Mouse (Mus musculus) telencephalon, adult 2 months (tissue): ENCODE measurements around the gene Cdkn1b.

Experiments
- DNase-seq: peaks from one replicate; pipeline ENCODE4 v3.0.0-alpha.2; 2011; ENCODE audit warnings: low read depth, low spot score

The Cdkn1b gene

GRCm38 (mm10) chr6:134929926-134930325, 9.7 kb downstream of the Cdkn1b start:
- DNase-seq = no peak

GRCm38 (mm10) chr6:134930383-134930782, 10.2 kb downstream of the Cdkn1b start:
- no peak for DNase-seq

- DNase-seq = no peak
These were observed 10.9 kb downstream of the Cdkn1b start for GRCm38 (mm10) chr6:134931146-134931545.

- no peak for DNase-seq
These were observed 12.4 kb downstream of the Cdkn1b start for GRCm38 (mm10) chr6:134932486-134933206.

- DNase-seq = no peak
These were observed 13.0 kb downstream of the Cdkn1b start for GRCm38 (mm10) chr6:134933207-134933558.

- DNase-seq = no peak
These were observed 14.1 kb downstream of the Cdkn1b start for GRCm38 (mm10) chr6:134934305-134934704.

GRCm38 (mm10) chr6:134939781-134940180, 19.6 kb downstream of the Cdkn1b start:
- no peak for DNase-seq

- no peak for DNase-seq
These were observed 23.7 kb downstream of the Cdkn1b start for GRCm38 (mm10) chr6:134943759-134944407.

- no peak for DNase-seq
These were observed 25.9 kb downstream of the Cdkn1b start for GRCm38 (mm10) chr6:134946054-134946453.

- DNase-seq = no peak
These were observed 26.7 kb downstream of the Cdkn1b start for GRCm38 (mm10) chr6:134946858-134947257.

GRCm38 (mm10) chr6:134947311-134948087, 27.3 kb downstream of the Cdkn1b start:
- DNase-seq = no peak

GRCm38 (mm10) chr6:134948522-134949061, 28.4 kb downstream of the Cdkn1b start:
- no peak for DNase-seq

GRCm38 (mm10) chr6:134949241-134949640, 29.0 kb downstream of the Cdkn1b start:
- no peak for DNase-seq

- DNase-seq = no peak
These were observed 31.2 kb downstream of the Cdkn1b start for GRCm38 (mm10) chr6:134951364-134951763.

GRCm38 (mm10) chr6:134953976-134954375, 33.8 kb downstream of the Cdkn1b start:
- no peak for DNase-seq

- DNase-seq = no peak
These were observed 36.2 kb downstream of the Cdkn1b start for GRCm38 (mm10) chr6:134956388-134956787.

- no peak for DNase-seq
These were observed 41.1 kb downstream of the Cdkn1b start for GRCm38 (mm10) chr6:134961286-134961685.

GRCm38 (mm10) chr6:134961858-134962517, 41.8 kb downstream of the Cdkn1b start:
- no peak for DNase-seq

GRCm38 (mm10) chr6:134962518-134962893, 42.3 kb downstream of the Cdkn1b start:
- no peak for DNase-seq

- DNase-seq = no peak
These were observed 43.7 kb downstream of the Cdkn1b start for GRCm38 (mm10) chr6:134963910-134964309.

GRCm38 (mm10) chr6:134966681-134967080, 46.5 kb downstream of the Cdkn1b start:
- no peak for DNase-seq

- DNase-seq = no peak
These were observed 48.1 kb downstream of the Cdkn1b start for GRCm38 (mm10) chr6:134968326-134968725.
